Mouse (Mus musculus) cerebellum, adult 2 months (tissue): ENCODE results near the gene Nle1.

Source experiments
- CTCF ChIP-seq: fragments of 200-500 bp; IDR thresholded peaks from 2 replicates; pipeline ENCODE4 v1.5.1; 2011; ENCODE audit warnings: low read depth, mild to moderate bottlenecking, control low read depth, low read length, moderate library complexity, borderline replicate concordance; ENCODE audit not compliant: insufficient read depth
- POLR2A ChIP-seq: fragments of 200-500 bp; IDR thresholded peaks from 2 replicates; pipeline ENCODE4 v1.6.1; 2011; ENCODE audit warnings: low read length, control low read depth, borderline replicate concordance; ENCODE audit not compliant: insufficient read depth

DNA sequence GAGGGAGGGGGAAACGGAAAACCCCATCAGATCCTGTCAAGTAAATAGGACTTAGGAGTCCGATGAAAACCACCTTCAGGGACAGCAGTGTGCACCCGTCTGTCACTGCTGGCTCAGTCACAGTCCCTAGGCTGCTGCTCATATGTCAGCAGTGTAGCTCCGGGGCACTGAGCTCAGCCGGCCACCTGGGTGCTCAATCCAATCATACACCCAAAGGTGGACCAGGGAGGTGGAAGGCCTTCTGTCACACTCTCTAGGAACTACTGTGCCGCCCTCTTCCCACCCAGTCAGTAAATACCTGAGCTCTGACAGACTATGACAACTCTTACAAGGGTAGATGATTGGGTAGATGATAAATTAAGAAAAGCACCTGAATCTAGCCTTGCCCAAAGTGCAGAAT, 47.5 kb downstream of the Nle1 start:
- TF ChIP-seq POLR2A = no peak
- no peak for TF ChIP-seq CTCF
